Mouse (Mus musculus) cerebellum, postnatal 10 days (tissue): ENCODE data around the gene A130010J15Rik.

Experiments used
- DNase-seq, 2 experiments: peaks; one replicate each; pipeline ENCODE4 v3.0.0; 2021; ENCODE audit warnings: mixed read lengths in 2 of 2

Gene A130010J15Rik

DNA sequence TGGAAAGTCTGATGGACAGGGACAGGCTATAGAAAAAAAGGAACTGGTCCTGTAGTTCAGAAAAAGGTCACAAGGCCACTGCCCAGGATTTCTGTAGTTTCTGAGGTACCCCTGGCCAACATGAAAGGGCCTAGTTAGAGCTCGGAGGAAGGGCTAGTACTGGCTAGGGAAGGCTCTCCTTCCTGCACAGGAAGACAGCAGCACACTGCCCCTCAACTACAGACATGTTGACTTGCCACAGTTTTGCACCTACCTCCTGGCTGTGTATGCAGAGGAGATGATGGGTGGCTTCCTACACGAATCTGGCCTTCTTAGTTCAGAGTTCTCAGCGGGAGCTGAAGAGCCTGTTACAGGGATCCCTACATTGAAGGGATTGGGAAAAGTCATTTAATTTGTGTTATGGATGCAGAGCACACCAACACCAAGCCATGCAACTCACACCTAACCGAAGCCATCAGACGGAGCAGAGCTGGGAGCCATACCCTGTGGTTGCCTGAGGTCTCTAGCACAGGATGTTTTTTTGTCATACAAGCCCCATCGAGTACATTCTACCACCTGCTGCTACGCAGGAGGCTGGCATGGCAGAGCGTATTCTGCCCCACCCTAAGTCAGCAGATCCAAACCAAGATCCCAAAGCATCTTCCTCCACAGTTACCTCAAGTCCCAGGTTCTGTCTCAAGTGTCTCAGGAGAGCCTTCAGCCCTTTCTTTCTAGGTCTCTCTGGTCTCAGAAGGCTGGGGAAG lies 33.0 kb downstream of the A130010J15Rik start:
- no peak for DNase-seq

DNA sequence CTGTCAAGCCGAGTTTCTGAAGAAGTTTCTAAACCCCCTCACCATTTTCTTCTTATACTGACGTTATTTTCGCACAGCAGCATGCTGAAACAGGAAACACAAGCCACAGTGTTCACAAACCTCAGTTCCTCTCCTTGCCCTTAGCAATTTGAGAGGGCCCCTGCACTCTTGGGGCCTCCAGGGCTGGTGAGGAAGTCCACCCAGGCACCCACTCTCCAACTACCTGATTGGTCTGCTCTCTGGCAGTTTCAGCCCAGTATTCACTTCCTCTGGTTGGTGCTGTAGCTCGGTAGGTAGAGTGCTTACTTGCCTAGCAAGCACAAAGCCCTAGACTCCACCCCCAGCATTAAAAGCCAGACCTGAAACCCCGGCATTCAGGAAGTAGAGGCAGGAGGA lies 33.5 kb downstream of the A130010J15Rik start, which contains the start of gene Traf3ip3:
Gene Traf3ip3 (minus strand): TSS at position 321 of the 396 bp plus-strand sequence.
- no peak for DNase-seq

DNA sequence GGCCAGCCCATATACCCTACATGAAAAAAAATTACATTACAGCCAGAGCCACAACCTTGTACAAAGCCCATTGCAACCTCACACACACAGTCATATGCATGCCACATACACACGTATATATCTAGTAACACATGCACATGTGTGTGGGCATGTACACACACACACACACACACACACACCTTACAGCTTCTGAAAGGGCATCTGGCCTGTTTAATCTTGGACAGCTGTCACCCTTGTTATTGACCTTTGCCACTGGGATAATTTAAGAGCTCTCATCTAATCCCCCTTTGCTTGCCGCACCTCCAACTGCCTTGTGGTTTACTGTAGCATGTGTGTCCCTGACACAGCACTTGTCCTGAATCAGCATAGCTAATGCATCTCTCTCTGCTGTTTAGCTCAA lies 36.0 kb downstream of the A130010J15Rik start:
- no peak for DNase-seq

DNA sequence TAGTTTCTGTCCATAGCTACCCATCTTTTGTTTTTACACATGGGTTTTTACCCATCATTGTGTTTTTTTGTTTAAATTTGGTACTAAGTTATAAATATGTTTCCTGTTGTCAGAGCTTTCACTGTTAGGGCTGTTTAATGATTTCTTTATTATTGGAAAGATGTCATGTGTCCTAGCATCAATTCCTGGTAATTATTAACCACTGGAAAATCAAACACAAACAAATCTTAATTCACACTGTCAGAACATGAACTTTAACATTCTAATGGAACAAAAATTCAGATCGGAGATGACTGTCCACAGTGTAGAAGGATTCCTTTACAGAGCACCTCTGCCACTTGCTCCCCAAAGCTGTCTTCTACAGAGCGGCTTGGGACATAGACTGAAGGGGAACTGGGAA lies 37.6 kb downstream of the A130010J15Rik start:
- no peak for DNase-seq

DNA sequence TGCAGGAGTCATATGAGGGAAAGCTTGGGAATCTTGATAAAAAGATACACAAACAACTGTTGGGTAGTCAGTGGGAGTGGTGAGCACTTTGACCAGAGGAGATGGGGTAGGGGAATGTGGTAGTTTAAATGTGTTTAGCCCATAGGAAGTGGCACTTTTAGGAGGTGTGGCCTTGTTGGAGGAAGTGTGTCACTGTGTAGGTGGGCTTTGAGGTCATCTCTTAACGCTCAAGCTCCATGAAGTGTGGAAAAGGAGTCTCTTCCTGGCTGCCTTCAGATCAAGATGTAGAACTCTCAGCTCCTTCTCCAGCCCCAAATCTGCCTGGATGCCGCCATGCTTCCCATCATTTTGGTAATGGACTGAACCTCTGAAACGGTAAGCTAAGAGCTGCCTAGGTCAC lies 39.7 kb downstream of the A130010J15Rik start, which contains the start of gene Lamb3:
Gene Lamb3 (plus strand): TSS at position 197 of the 400 bp plus-strand sequence.
- no peak for DNase-seq

DNA sequence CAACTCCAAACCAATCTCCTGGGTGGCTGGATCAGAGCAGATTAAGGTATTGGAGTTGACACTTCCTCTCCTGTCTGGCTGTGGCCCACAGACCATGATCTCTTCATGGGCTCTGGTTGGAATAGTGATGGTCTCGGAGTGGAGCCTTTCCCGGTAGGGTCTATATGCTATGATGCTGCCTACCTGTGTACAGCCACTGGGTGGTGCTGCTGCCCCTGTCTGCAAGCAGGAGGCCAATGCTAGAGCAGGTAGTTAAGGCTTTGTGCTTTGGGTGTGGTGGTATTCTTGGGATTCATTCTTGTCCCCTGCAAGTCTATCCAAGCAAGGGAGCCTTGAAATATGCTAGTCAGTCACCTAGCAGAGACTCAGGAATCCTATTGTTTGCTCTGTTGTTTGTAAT lies 40.3 kb downstream of the A130010J15Rik start:
- DNase-seq = peak; percentile 76 to 77

DNA sequence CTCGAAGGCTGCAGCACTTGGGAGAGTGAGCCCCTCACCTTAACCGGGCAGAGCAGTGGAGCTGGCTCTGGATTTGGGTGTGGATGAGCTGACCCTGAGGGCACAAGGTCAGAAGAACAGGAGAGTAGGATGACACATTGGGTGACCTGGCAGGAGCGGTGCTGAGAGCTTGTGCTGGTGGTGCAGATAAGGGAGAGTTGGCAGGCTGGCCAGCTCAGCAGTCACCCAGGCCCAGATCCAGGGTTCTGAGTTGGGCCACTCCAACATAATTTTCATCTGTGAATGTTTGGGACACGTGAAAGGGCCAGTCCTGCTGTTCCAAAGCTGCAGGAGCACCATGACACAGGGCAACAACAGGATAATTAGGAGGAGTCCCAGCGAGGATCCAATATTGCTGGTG lies 43.5 kb downstream of the A130010J15Rik start:
- DNase-seq = no peak

DNA sequence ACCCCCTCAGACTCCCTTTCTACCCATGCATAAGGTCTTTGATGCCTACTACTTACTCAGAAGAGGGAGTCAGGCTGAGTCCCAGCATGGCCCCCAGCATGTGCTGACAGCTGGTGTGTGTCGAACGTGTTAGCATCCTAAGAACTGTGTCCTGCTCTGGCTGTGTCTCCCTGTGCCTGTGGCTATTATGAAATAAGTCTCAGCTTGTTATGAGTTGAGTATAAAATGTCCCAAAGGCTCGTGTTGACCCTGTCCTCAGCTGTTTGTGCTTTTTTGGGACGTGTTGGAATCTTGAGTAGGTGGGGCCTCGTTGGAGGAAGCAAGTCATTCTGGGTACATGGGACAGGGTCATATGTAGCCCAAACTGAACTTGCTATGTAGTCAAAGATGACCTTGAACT lies 46.2 kb downstream of the A130010J15Rik start:
- no peak for DNase-seq

DNA sequence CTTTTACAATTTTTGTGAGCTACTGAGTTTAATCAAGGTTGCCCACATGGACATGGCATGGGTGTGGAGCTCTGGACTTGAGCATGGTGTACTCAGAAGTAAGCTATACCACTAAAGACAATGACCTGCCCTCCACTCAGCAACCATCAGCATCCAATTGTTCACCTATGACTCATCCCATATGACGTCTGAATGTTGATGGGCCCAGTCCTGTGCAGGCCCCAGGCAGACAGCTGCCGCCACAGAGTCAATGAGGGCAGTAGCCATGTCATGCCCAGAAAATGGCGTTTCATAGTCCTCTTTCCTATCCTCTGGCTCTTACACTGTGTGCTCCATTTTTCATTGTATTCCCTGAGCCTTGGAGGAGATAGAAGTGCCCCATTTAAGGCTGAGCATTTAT lies 48.2 kb downstream of the A130010J15Rik start:
- no peak for DNase-seq

DNA sequence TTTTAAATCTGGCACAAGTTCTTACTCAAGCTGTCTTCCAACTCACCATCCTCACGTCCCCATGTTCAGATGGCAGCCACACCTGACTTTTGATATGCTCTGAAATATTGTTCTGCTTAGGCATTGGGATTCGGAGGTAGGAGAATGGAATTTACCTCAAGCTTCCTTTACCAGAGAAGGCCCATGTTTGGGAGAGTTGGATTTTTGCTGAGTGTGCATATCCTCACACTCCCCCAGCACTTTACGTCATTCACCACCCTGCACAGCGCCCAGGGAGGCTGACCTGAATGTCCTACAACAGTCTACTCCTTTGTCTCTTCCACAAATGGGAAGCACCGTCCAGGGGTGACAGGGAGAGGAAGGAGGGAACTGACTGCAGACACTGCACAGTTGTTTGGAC lies 52.6 kb downstream of the A130010J15Rik start:
- no peak for DNase-seq

DNA sequence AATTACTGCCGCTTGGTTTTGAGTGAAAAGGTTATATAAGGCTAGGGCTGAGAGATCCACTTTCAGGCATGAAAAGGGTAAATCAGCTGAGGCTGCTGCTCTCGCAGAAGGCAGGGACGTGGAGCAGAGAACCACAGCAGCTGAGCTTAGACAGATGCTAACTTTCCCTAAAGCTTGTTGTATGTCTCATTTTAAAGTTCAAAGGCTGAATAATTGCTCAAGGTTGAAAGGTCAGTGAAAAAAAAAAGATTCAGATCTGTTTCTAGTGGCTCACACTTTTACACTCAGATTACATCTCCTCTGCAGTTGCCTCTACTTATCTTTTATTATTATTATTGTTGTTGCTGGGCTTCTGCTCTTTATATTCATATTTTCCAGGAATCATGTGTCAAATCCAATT lies 57.7 kb downstream of the A130010J15Rik start:
- DNase-seq = no peak

DNA sequence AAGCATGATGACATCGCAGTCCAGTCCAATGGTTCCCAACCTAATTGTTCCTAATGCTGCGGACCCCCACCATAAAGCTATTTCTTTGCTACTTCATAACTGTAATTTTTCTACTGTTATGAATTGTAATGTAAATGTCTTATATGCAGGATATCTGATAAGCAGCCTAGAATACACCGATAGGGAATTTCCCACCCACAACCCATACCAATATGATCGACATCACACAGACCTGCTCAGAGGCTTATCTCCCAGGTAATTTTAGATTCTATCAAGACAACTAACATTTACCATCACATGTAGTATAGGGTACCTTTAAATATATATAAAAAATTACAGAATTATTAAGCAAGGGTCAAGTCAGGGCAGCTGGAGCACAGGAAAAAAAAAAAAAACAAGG lies 58.3 kb downstream of the A130010J15Rik start:
- DNase-seq = no peak

DNA sequence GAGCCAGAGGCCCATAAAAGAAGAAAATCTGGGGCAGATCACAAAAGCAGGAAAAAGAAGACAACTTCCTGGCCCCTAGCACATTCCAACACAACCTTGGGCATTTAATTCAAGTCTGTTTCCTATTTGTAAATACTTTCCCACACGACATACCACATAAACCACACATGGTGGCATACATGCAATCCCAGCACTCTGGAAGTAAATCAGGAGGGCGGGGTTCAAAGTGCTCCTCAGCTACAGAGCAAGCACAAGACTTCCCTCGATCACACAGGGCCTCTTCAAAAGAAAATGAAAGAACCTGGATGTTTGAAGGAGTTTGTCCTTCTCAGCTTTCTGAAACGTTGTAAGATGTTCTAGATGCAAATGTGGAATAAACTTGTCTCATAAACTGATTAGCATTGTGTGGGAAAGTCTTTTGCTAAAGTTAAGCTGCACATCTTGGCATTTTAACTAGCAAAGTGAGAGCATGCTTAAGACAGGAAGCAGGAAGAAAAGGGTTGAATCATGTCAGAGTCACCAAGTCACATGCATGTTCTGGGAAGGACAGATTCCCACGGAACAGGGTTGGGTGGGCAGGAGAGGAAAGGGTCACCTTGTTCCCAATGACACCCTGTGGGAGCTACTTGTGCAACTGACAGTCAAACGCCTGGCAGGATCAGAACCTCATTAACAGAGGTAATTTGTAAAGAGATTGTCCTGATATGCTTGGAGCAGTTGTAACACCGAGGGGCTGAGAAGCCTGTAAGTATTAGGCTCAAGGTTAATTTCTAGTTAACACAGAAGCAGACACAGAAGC lies 59.1 kb downstream of the A130010J15Rik start:
- no peak for DNase-seq
